Mouse (Mus musculus) spleen, postnatal 14 days (tissue): ENCODE results near the gene Higd2a.

Source experiments
- DNase-seq, 2 experiments: peaks; one replicate each; pipeline ENCODE4 v3.0.0; 2021 to 2022; ENCODE audit warnings: low spot score in 2 of 2

Gene Higd2a

DNA sequence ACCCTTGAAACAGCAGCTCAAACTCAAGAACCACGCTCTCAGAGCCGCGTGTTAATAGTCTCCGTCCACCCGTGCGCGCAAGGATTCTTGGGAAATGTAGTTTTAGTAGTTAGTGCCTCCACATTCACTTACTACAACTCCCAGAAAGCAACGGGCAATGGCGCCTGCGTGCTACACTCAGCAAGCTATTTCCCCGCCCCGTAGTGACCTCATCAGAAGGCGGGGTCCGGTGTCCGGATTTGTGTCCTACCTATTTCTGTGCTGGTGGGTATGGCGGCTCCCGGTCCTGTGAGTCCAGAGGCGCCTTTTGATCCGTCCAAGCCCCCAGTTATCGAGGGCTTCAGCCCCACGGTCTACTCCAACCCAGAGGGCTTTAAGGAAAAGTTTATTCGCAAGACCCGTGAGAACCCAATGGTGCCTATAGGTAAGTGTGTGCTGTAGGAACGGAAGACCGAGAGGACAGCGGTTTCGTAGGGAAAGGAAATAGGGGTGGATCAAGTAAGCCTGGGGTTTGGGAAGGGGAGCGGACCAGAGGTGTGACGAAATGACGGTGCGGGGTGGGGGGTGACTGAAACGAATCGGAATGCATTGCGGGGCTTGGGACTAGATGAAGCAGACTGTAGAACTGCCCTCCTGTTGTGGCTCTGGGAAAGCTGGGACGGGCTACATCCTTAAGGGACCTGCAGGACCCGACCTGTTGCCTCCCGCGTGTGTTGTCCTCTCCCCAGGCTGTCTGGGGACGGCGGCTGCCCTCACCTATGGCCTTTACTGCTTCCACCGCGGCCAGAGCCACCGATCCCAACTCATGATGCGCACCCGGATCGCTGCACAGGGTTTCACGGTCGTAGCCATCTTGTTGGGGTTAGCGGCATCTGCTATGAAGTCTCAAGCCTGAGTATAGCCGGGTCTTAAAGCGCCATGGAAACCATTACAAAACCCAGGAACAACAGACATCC lies at the start of gene Higd2a, which contains the start of gene Nop16:
Gene Higd2a (plus strand): TSS at position 212 of the 956 bp plus-strand sequence.
Gene Nop16 (minus strand): TSS at position 95 of the 956 bp plus-strand sequence.
- peak; percentile 87 to 93 for DNase-seq

GRCm38 (mm10) chr13:54548036-54548435 lies 42.0 kb upstream of the Higd2a start:
- DNase-seq: no peak

DNA sequence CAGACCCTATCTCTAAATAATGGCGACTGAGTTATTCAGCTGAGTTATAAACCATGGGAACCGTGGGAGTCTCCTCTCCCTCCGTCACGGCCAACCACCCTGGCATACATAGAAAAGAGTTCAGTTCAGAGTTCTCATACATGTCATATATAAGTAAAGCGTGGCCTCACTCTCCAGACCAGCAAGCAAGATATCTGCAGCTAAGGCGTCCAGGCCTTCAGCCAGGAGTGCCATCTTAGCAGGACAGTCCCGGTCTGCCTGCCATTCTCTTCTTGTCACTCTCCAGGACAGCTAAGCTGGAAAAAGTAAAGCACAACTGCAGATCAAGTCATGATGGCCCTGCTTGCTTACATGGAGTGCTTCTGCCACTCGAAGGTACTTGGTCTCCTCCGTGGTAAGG lies 33.8 kb upstream of the Higd2a start:
- DNase-seq: no peak

DNA sequence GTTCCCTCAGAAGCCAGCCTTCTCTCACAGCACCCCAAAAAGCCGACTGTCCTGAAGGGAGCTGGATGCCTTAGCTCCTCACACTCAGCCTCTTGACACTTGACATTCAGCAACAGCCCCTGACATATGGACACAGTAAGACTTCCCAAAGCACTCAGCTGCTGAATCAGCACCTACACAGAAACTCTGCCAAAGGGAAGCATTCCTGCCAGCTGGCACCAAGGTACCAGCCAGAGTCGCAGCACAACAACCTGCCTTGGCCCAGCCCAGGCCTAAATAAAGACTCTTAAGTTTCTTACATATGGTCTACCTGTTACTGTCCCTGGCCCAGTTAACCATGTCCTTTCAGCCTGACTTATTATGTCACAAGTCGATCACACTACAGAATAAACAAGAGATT lies 33.2 kb upstream of the Higd2a start:
- no peak for DNase-seq

- no peak for DNase-seq
Measured at GRCm38 (mm10) chr13:54557652-54558051, 32.4 kb upstream of the Higd2a start.

GRCm38 (mm10) chr13:54559656-54560055 lies 30.4 kb upstream of the Higd2a start:
- DNase-seq: no peak

GRCm38 (mm10) chr13:54560608-54561007 lies 29.4 kb upstream of the Higd2a start:
- no peak for DNase-seq

- no peak for DNase-seq
Measured at GRCm38 (mm10) chr13:54562562-54562961, 27.4 kb upstream of the Higd2a start.

- no peak for DNase-seq
Measured at GRCm38 (mm10) chr13:54564232-54565200, 25.5 kb upstream of the Higd2a start.

DNA sequence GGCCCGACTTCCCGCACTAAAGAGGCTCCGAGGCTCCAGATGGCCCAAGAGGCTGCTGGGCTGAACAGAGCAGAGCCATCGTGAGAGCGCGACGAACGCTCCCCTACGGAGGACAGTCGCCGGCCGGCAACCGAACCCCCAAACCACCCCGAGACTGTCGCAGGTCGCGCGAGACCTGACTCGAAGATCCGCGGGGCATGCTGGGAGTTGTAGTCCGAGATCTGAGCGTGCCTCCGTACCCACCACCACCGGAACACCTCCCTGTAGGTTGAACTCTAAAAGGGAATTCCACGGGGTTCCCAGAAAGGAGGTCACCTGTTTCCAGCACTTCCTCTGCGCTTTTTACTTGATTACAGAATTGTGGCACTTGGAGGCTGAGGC lies 24.8 kb upstream of the Higd2a start, which contains the start of gene 4833439L19Rik:
Gene 4833439L19Rik (minus strand): TSS at position 235 of the 381 bp plus-strand sequence.
- DNase-seq: peak; percentile 89 to 96

GRCm38 (mm10) chr13:54565594-54566345 lies 24.2 kb upstream of the Higd2a start:
- DNase-seq: peak; percentile 12 to 19

DNA sequence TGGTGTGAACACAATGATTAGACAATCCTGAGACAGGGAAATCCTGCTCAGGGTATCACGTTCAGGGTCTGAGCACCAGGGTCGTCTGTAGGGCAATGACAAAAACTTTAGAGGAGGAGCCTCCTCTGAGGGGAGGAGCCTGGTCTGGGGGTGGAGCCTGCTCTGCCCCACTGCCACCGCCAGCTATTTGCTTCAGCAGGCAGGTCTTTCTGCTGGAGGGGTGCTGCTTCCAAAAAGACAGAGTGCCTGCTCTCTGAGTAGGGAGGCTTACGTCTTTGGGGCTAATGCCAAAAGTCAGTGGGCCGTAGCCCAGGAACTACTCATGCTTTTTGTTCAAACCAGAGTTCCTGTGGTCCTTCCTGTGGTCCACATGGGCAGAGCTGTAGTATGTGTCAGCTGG lies 21.6 kb upstream of the Higd2a start:
- no peak for DNase-seq

DNA sequence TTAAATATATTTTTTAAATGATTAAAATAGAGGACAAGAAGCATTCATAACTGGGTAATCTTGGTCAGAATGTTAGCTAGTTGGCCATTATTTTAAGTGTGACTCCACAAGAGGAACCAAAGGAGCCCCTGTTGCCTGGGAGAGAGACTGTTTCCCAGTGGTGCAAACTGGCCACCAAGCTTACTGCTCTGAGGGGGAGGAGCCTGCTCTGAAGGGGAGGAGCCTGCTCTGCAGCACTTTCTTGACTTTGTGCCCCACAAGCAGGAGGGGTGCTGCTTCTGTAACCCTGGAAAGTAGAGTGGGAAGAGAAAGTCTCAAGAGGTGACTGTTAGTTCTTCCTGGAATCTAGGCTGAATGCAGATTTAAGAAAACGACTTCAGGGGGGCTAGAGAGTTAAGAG lies 20.7 kb upstream of the Higd2a start:
- DNase-seq: no peak

DNA sequence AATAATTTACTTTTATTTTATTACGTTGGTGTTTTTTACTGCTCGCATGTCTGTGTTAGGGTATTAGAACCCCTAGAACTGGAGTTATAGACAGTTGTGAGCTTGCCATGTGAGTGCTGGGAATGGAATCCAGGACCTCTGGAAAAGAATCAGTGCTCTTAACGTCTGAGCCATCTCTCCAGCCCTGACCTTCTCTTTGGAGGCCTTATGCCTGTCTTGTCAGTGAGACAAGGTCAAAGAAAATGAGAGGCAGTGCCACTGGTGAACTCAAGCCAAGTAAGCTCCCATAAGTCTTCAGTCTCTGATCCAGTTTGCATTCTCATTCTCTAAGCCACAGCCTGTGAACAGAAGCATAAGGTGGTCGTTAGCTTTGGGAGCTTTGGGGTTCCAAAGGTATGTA lies 19.3 kb upstream of the Higd2a start:
- DNase-seq: no peak

DNA sequence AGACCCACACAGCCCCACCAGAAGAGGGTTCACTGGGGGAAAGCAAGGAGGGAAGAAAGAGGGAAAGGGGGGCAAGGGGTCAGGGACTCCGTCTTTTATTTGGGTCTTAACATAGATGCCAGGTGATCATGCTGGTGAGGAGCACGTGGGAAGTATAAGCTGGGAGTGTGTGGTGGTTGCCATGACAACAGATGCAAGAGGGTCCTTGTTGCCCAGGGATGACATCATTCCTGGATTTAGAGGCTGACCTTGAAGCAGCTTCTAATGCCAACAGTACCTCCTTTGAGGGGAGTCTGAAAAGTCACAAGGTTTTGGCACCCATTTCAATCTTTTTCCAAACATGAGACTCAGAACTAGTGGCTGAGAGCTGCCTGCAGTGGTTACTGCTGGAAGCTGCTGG lies 18.4 kb upstream of the Higd2a start:
- no peak for DNase-seq

GRCm38 (mm10) chr13:54572621-54573020 lies 17.4 kb upstream of the Higd2a start:
- no peak for DNase-seq

GRCm38 (mm10) chr13:54574854-54575481 lies 15.0 kb upstream of the Higd2a start, which contains the start of gene Arl10:
Gene Arl10 (plus strand): TSS chr13:54575015.
- peak; percentile 20 to 50 for DNase-seq

- no peak for DNase-seq
Measured at GRCm38 (mm10) chr13:54575489-54575888, 14.5 kb upstream of the Higd2a start.

GRCm38 (mm10) chr13:54577652-54578507 lies 12.1 kb upstream of the Higd2a start:
- peak in 1 of 2 experiments; percentile 43 for DNase-seq

DNA sequence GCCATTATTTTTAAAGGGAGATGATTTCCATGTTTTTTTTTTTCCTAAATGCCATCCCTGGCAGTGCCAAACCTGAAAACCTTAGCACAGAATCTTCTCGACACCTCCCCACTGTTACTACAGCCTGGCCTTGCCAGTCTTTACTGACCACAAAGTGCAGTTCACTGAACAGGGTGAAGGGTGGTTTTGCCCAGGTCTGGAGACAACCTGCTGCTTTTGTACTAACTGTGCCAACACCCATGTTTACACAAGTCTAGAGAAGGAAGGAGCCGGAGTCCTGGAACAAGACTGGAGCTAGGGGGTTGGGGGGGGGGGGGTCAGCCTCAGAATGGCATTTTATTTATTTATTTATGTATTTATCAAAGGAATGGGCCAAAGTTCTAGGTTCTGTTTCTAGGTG lies 8.6 kb upstream of the Higd2a start:
- no peak for DNase-seq
